Comparison of ENCODE assay signal across 8 mouse cellular contexts in genomic region chr5:121398965-121399462, GRCm38 (mm10). TPM values are rescaled to one million over a fixed set of nuclear protein-coding genes. Genes with fewer than 3 reads are reported as not detected.
DNase-seq lines count a peak whose midpoint lies in the region; ATAC-seq lines count a peak whose summit lies in the region.
"Had no signal": no experiment of that assay in that cellular context is flagged by ENCODE, and none has a peak within 500 bp of the region (broad histone marks: within the 10 kb centered on the region; RNA-seq: fewer than 3 reads in every experiment).

No protein-coding gene starts in this region.

- H3K27me3 ChIP-seq in neural tube, embryonic 11.5 days (ENCODE audit: control insufficient read depth, insufficient read depth, low read length) = no peaks in the 10 kb centered on the region
- H3K27me3 ChIP-seq in forebrain, embryonic 14.5 days (replicated peaks; ENCODE audit: control insufficient read depth, insufficient read depth, low read length) = no peaks in the 10 kb centered on the region
- no peaks in the 10 kb centered on the region for H3K27me3 ChIP-seq in liver, embryonic 13.5 days

- no peak overlapping the region for H3K27ac ChIP-seq in neural tube, embryonic 11.5 days (ENCODE audit: low read depth, low read length)
- no peak overlapping the region for H3K27ac ChIP-seq in forebrain, embryonic 14.5 days (ENCODE audit: low read depth, low read length)
- H3K27ac ChIP-seq in liver, embryonic 13.5 days = peak overlapping the region; percentile 74; the same call in 1 of the 2 replicates

- H3K9me3 ChIP-seq in neural tube, embryonic 11.5 days (ENCODE audit: control insufficient read depth, low read length) = no peaks in the 10 kb centered on the region
- no peaks in the 10 kb centered on the region for H3K9me3 ChIP-seq in forebrain, embryonic 14.5 days (replicated peaks; ENCODE audit: control insufficient read depth, low read length)
- H3K9me3 ChIP-seq in liver, embryonic 13.5 days (replicated peaks) = 0 out of 2 replicates have a peak, but pooled peaks cover 3% of the 10 kb centered on the region

- no peaks in the 10 kb centered on the region; the same call in 1 of the 2 replicates for H3K36me3 ChIP-seq in neural tube, embryonic 11.5 days (ENCODE audit: control insufficient read depth, insufficient read depth, low read length)
- peaks cover 10% of the 10 kb centered on the region; the same call in 1 of the 2 replicates for H3K36me3 ChIP-seq in forebrain, embryonic 14.5 days (ENCODE audit: control insufficient read depth, insufficient read depth, low read length)
- peaks cover 42% of the 10 kb centered on the region for H3K36me3 ChIP-seq in liver, embryonic 13.5 days

- 61% methylated on average over 9 of the region's 9 CpGs for WGBS in neural tube, embryonic 11.5 days
- WGBS in forebrain, embryonic 14.5 days = 63% methylated on average over 9 of the region's 9 CpGs
- WGBS in liver, embryonic 13.5 days (ENCODE audit: insufficient replicate concordance) = 25% methylated on average over 9 of the region's 9 CpGs

- DNase-seq in neural tube, embryonic 11.5 days (ENCODE audit: low spot score) = no peak
- no peak for DNase-seq in neural tube, embryonic 10.5 days (ENCODE audit: extremely low spot score, low spot score)
- no peak for DNase-seq in forebrain, embryonic 14.5 days (ENCODE audit: low spot score)
- no peak for DNase-seq in liver, embryonic 13.5 days
- DNase-seq in embryo, embryonic 10.5 days (ENCODE audit: low spot score) = no peak
- no peak for DNase-seq in layer of hippocampus, adult 9-11 months
- DNase-seq in adrenal gland, postnatal 25 days = no peak
- DNase-seq: lung, adult 2 months had no signal

- peak overlapping the region; percentile 86 for H3K4me2 ChIP-seq in neural tube, embryonic 11.5 days (ENCODE audit: low read depth)
- peak overlapping the region; percentile 93 for H3K4me2 ChIP-seq in forebrain, embryonic 14.5 days (ENCODE audit: low read length)
- peak overlapping the region; percentile 96 for H3K4me2 ChIP-seq in liver, embryonic 13.5 days

- no peak for ATAC-seq in neural tube, embryonic 11.5 days (ENCODE audit: insufficient read depth, low FRiP score, low TSS enrichment)
- ATAC-seq in forebrain, embryonic 14.5 days = no peak
- ATAC-seq in liver, embryonic 13.5 days (ENCODE audit: low read depth) = no peak

- peaks cover 6% of the 10 kb centered on the region; the same call in 1 of the 2 replicates for H3K4me1 ChIP-seq in neural tube, embryonic 11.5 days (ENCODE audit: control insufficient read depth, insufficient read depth, low read length)
- H3K4me1 ChIP-seq in forebrain, embryonic 14.5 days (ENCODE audit: control insufficient read depth, insufficient read depth, low read length) = peaks cover 4% of the 10 kb centered on the region; the same call in 1 of the 2 replicates
- peaks cover 70% of the 10 kb centered on the region for H3K4me1 ChIP-seq in liver, embryonic 13.5 days (replicated peaks)

- peak overlapping the region; percentile 84 for H3K9ac ChIP-seq in neural tube, embryonic 11.5 days (ENCODE audit: low read length)
- H3K9ac ChIP-seq in forebrain, embryonic 14.5 days (ENCODE audit: low read length) = peak overlapping the region; percentile 82
- peak overlapping the region; percentile 90 for H3K9ac ChIP-seq in liver, embryonic 13.5 days

- H3K4me3 ChIP-seq in neural tube, embryonic 11.5 days (ENCODE audit: low read depth, low read length) = peak overlapping the region; percentile 97
- peak overlapping the region; percentile 97 for H3K4me3 ChIP-seq in forebrain, embryonic 14.5 days (ENCODE audit: low read depth, low read length)
- peak overlapping the region; percentile 92 for H3K4me3 ChIP-seq in liver, embryonic 13.5 days (replicated peaks)

RNA-seq across cellular contexts. Expression of gene Naa25, which starts 1.3 kb away (rescaled TPM):
- polyA plus RNA-seq in neural tube, embryonic 11.5 days (2014; fragmentation: Nextera tagmentation; extraction: Ambion mirVana) = 48.1 and 57.0 TPM in 2 replicates
- polyA plus RNA-seq in forebrain, embryonic 14.5 days (2014; fragmentation: Nextera tagmentation; extraction: Ambion mirVana) = 54.7 and 61.9 TPM in 2 replicates
- 32.8 and 37.7 TPM in 2 replicates for polyA plus RNA-seq in liver, embryonic 13.5 days (2015; fragmentation: Nextera tagmentation; extraction: Ambion mirVana)
- total RNA-seq in adrenal gland, postnatal 25 days (2021) = 35.2 and 38.6 TPM in 2 replicates

RNA-seq across cellular contexts. Expression of gene Trafd1, which starts 13.6 kb away (rescaled TPM):
- polyA plus RNA-seq in neural tube, embryonic 11.5 days (2014; fragmentation: Nextera tagmentation; extraction: Ambion mirVana) = 86.9 and 94.6 TPM in 2 replicates
- 129 and 140 TPM in 2 replicates for polyA plus RNA-seq in forebrain, embryonic 14.5 days (2014; fragmentation: Nextera tagmentation; extraction: Ambion mirVana)
- polyA plus RNA-seq in liver, embryonic 13.5 days (2015; fragmentation: Nextera tagmentation; extraction: Ambion mirVana) = 19.7 and 21.4 TPM in 2 replicates
- 28.1 and 50.7 TPM in 2 replicates for total RNA-seq in adrenal gland, postnatal 25 days (2021)

RNA-seq across cellular contexts. Expression of gene Tmem116, which starts 52.7 kb away (rescaled TPM):
- 1.1 and 1.8 TPM in 2 replicates for polyA plus RNA-seq in neural tube, embryonic 11.5 days (2014; fragmentation: Nextera tagmentation; extraction: Ambion mirVana)
- 1.0 and 1.7 TPM in 2 replicates for polyA plus RNA-seq in forebrain, embryonic 14.5 days (2014; fragmentation: Nextera tagmentation; extraction: Ambion mirVana)
- polyA plus RNA-seq in liver, embryonic 13.5 days (2015; fragmentation: Nextera tagmentation; extraction: Ambion mirVana) = 0.83 and 1.3 TPM in 2 replicates
- 5.5 and 8.1 TPM in 2 replicates for total RNA-seq in adrenal gland, postnatal 25 days (2021)

RNA-seq across cellular contexts. Expression of gene Erp29, which starts 53.3 kb away (rescaled TPM):
- polyA plus RNA-seq in neural tube, embryonic 11.5 days (2014; fragmentation: Nextera tagmentation; extraction: Ambion mirVana) = 119 and 135 TPM in 2 replicates
- 125 and 138 TPM in 2 replicates for polyA plus RNA-seq in forebrain, embryonic 14.5 days (2014; fragmentation: Nextera tagmentation; extraction: Ambion mirVana)
- polyA plus RNA-seq in liver, embryonic 13.5 days (2015; fragmentation: Nextera tagmentation; extraction: Ambion mirVana) = 99.8 and 102 TPM in 2 replicates
- total RNA-seq in adrenal gland, postnatal 25 days (2021) = 96.8 and 103 TPM in 2 replicates
